Mouse (Mus musculus) gastrocnemius, adult 2 months (tissue): ENCODE measurements around the gene Adgrl1. TPM values are rescaled to one million over a fixed set of nuclear protein-coding genes. Genes with fewer than 3 reads are reported as not detected.
"Not testable (repeated sequence)": the region's sequence is repeated elsewhere in the genome, so short reads cannot be mapped to it uniquely, and the experiment has no call there.

Source experiments
- DNase-seq: peaks from one replicate; pipeline ENCODE4 v3.0.0; 2022
- H3K27ac ChIP-seq: fragments of 200-600 bp; 2 replicates; pipeline ENCODE4 v1.8.1; 2022; ENCODE audit warnings: mild to moderate bottlenecking
- H3K4me3 ChIP-seq: fragments of 200-600 bp; 2 replicates; pipeline ENCODE4 v1.8.1; 2022; ENCODE audit warnings: mild to moderate bottlenecking, moderate library complexity
- CTCF ChIP-seq: fragments of 200-600 bp; IDR thresholded peaks from 2 replicates; pipeline ENCODE4 v1.8.1; 2022; ENCODE audit warnings: antibody characterized with exemption, mild to moderate bottlenecking, moderate library complexity
- intact Hi-C: fragments of 180-260 bp; cut with DNase I; formaldehyde crosslinking; loops from one replicate; pipeline ENCODE4 v1.15.1; 2025
- total RNA-seq, 2 experiments: library from RNA; stranded (reverse); gene quantifications; 2 replicates each; pipeline ENCODE4 v1.2.3; 2021

Gene Adgrl1
- total RNA-seq, 2 experiments from 2014 or later: 14.7 to 22.5 TPM

DNA sequence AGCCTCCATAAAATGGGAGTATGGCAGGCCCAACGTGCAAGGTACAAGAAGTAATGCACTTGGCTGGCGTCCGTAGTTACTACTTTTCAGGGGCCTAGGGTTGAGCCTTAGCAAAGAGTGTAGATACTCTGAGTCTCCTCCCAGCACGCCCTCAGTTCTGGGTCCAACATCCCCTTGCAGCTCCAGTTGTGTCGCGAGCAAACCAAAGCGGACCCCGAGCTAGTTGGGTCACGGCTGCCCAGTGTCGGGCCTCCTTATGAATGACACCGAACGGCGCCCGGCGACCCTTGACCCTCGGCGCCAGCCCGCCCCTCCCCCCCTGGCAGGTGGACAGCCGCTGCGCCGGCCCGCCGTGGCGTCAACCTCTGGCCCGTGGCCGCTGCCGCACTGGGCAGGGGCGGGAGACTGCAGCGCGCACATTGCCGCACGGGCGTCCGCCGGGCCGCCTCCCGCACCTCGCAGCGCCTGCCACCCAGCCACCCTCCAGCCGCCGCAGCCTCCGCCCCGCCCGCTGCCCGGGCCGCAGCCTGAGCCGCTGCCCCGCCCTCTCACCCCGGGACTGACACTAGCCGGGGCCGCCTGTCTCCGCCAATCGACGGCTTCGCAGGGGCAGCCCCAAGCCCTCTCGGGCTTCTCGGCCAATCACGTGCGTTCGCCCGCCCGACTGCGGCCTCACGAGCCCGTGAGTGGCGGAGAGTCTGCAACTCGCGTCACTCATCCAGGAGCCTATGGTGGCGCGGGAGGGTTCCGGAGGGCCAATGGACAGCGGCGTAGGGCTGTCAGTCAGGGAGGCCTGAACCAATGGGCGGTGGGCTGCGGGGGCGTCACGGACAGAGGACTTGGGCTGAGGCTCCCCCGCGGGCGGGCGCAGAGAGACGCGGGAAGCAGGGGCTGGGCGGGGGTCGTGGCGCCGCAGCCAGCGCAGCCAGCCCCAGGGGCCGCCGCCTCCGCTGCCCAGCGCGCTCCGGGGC, 72.5 kb downstream of the Adgrl1 start, which contains the start of gene Prkaca:
Gene Prkaca, plus strand, starts transcription at position 844 of the 971 bp plus-strand sequence.
- DNase-seq: peak; percentile 100
- no peak for TF ChIP-seq CTCF
- intact Hi-C loops: no loop called here

DNA sequence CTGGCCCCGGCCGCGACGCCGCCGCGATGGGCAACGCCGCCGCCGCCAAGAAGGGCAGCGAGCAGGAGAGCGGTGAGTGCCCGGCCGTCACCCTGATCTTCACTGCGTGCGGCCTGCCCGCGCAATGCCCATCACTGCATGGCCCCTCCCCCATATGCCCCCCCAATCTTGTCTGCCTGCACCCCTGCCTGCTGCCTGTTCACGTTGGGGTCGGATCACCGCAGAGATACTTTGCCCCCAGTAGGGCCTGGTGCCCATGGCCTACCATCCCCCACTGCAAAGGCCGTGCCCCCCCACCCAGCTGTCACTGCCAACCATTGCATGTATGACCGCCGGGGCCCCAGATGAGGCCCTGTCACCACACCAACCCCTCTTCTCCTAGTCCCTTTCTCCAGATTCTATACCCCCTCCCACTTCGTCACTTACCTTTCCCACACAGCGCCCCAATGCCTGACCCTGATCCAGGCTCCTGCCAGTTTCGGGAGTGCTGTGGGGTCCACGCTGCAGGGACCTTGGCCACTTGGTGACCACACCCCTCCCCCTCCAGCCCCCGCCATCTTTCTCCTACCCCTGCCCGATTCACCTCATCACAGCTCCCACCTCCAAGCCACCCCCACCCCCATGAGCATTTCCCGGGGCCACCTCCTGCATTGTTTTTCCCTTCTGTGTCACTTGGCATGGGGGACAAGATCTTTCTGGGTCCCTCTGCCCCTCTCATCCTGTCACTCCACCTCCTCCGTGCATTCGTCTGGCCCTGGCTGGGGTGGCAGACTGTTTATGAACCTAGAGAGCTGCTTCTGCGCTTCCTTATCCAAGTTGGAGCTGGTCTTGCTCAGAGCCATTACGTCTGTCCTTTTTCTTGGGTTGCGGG, 73.5 kb downstream of the Adgrl1 start:
- peak overlapping the region; percentile 95 for H3K4me3 ChIP-seq
- peak; percentile 59 for DNase-seq
- intact Hi-C loops: no loop called here
- H3K27ac ChIP-seq: peak overlapping the region; percentile 93
- no peak for TF ChIP-seq CTCF

More for the DNA sequence above, 72.5 kb downstream of the Adgrl1 start, which contains the start of gene Prkaca:
- Histone ChIP-seq H3K27ac (peak within 1 kb of the TSS; percentile 93), H3K4me3 (peak within 1 kb of the TSS; percentile 95)

DNA sequence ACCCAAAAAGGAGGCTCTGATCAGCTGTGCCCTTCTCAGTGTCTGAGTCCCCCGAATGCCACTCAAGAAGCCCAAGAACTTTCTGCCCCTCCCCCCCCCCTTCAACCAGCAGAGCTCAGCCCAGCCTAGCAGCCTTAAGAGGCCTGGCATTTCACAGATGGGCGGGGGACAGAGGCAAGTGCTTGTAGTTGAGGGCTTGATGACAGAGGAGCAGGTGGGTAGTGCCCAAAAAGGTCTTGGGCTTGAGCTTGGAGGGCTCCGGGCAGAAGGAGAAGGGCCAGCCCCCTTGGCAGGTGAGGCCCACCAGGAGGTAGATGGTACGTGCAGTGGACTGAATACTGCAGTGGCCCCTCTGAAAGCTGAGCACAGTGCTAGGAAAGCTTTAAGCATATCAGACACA, 74.6 kb downstream of the Adgrl1 start:
- Histone ChIP-seq H3K4me3 (no peak overlapping the region; the same call in 1 of the 2 replicates), H3K27ac (peak overlapping the region; percentile 93; the same call in 1 of the 2 replicates)
- intact Hi-C loops: no loop called here
- DNase-seq: no peak
- no peak for TF ChIP-seq CTCF

DNA sequence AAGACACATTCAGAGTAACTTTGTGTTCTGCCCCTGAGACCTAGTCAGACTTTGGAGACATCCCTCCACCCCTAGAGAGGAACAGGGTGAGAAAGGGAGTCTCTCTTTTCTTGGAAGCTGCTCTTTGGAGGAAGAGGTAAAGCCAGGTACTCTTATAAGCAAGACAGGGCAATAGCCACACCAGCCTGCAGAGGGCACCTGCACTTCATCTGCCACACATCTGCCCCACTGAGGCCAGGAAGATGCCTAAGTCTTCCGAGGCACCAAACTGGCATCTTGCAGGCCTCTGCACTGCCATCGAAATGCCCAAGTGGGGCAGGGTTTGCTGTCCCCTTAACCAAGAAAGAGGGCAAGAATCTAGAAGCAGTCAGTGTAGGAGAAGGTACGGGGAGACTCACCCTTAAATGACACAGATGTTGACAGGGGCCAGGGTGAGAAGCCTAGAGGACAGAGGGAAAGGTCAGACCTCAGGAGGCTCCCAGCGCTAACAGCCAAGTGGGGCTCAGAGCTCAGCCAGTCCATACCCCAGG, 76.3 kb downstream of the Adgrl1 start:
- DNase-seq: peak; percentile 65
- Histone ChIP-seq H3K4me3 (no peak overlapping the region), H3K27ac (peak overlapping the region; percentile 92)
- TF ChIP-seq CTCF: peak; percentile 72
- intact Hi-C loops: loop anchor here (5.0 kb wide), 1 partner anchor 36 kb away; the partner anchor contains the start of gene 2210011C24Rik

DNA sequence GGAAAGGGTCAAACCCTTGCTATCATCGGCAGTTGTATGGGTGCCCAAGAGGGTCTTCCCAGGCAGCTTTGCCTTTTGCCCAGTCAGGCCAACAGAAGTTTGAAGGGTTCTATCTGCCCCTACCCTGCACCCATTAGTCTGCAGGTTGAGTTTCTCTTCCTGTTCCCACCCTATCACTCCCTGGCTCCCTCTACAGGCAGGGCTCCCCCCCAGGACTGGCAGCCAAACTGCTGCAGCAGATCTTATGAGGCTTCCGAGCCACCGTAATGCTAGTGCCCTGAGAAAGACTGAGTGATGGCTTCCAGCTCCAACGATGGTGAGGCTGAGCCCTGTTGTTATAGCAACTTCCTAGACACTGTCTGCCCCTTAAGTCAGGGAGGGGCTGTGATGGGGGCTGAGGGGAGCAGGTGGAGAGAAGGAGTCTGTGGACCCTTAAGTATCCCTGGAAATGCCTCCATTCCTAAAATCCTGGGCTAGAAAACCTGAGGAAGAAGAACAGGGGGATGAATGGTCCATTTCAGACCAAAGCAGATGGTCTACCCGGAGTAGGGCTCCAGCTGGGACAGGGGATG, 77.0 kb downstream of the Adgrl1 start:
- peak; percentile 48 for TF ChIP-seq CTCF
- Histone ChIP-seq H3K27ac (peak overlapping the region; percentile 92), H3K4me3 (no peak overlapping the region; the same call in 1 of the 2 replicates)
- DNase-seq: peak; percentile 59
- intact Hi-C loops: loop anchor here (5.0 kb wide), 1 partner anchor 35 kb away; the partner anchor contains the start of gene 2210011C24Rik

DNA sequence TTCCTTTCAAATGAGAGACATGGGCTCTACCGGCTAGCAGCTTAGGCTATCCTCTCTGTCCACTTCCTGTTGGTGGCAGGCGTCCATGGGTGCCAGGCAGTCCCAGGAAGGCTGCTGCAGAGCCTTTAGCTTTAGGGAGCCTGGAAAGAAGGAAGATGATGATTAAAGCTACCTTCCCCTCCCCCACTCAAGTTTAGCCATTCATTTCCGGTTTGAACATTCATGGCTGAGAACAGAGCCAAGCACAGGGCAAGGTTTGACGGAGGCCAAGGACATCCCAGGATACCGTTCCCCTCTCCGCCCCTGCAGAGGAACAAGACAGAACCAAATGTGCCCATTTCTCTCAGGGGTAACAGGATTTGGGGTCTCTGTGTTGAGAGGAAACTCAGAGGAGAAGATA, 77.7 kb downstream of the Adgrl1 start:
- intact Hi-C loops: loop anchor here (5.0 kb wide), 1 partner anchor 35 kb away; the partner anchor contains the start of gene 2210011C24Rik
- no peak for TF ChIP-seq CTCF
- Histone ChIP-seq H3K4me3 (peak overlapping the region; percentile 52), H3K27ac (peak overlapping the region; percentile 92)
- DNase-seq: peak; percentile 34

DNA sequence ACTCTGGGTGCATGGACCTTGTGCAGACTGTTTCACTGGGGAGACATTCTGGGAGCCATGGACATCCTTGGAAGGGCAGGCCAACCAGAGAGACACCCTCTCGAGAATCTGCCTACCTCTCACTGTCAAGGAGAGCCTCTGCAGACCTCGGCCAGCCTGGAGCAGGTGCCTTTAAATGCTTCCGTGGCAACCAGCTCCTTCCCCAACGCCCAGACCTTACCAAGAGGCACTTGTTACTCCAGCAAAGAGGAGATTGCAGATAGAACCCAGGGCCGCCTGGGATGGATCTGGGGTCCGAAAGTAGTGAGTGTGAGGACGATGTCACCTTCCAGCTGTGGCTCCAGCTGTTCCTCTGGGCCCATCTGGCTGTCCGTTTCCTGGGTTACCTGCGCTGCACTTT, 78.3 kb downstream of the Adgrl1 start:
- peak; percentile 20 for DNase-seq
- intact Hi-C loops: loop anchor here (5.0 kb wide), 1 partner anchor 34 kb away; the partner anchor contains the start of gene 2210011C24Rik
- peak overlapping the region; percentile 92 for H3K27ac ChIP-seq
- no peak for TF ChIP-seq CTCF
- peak overlapping the region; percentile 52 for H3K4me3 ChIP-seq

DNA sequence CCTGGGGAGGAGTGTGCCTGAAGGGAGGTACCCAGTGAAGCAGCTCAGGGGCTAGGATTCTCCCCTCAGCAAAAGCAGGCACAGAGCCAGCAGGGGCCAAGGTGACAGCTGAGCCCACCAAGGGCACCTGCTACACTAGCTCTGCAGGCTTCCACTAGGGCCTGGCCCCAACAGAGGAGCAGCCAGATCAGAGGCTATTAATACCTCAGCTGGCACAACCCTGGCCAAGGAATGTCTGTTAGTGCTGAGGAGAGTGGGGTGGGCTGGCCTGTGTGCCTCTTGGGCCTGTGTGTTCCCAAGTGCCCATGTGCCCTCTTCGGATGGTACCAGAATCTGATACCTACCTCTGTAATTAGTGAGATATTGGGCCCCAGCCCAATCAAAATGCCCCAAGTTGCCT, 80.3 kb downstream of the Adgrl1 start:
- Histone ChIP-seq H3K27ac (peak overlapping the region; percentile 92), H3K4me3 (peak overlapping the region; percentile 21)
- DNase-seq: peak; percentile 86
- intact Hi-C loops: loop anchor here (1.0 to 2.0 kb wide), 2 partner anchors 15 to 16 kb away; no protein-coding TSS in a partner anchor
- TF ChIP-seq CTCF: no peak

DNA sequence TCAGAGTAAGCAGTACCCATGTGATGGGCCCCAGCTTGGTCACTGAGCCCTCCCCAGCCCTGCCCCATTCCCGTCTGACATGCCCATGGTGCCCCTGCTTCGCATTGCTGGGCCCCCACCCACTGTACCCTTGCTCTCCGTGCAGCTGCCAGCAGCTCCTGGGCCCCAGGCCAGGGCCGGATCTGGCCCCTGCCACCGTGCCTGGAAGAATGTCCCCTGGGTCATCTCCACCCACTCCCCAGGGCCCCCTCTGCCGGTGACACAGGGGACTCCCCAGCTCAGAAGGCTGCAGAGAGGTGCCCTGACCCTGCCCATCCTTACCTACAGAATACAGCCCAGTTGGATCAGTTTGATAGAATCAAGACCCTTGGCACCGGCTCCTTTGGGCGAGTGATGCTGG, 80.9 kb downstream of the Adgrl1 start:
- DNase-seq: peak; percentile 91
- peak overlapping the region; percentile 92 for H3K27ac ChIP-seq
- peak; percentile 66 for TF ChIP-seq CTCF
- H3K4me3 ChIP-seq: peak overlapping the region; percentile 21; the same call in 1 of the 2 replicates
- intact Hi-C loops: loop anchor here (1.0 to 2.0 kb wide), 2 partner anchors 14 to 17 kb away; no protein-coding TSS in a partner anchor

DNA sequence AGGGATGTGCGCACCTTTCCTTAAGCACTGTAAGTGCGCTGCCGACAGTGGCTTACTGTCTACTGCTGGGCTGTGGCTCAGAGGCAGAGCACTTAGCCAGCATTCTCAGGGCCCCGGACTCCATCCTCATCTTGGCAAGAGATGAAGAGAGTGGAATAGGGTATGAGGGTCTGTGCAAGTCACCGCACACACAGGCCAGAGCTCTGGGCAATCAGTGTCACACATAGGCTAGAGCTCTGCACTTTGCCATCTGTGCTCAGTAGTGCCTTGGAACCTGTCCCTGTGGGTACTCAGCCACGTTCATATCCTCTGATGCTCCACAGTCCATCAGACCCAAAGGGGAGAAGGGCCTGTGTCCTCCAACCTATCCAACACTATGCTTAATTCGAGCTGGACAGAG, 81.6 kb downstream of the Adgrl1 start:
- no peak for TF ChIP-seq CTCF
- peak overlapping the region; percentile 92 for H3K27ac ChIP-seq
- H3K4me3 ChIP-seq: no peak overlapping the region
- intact Hi-C loops: loop anchor here (2.0 kb wide), 1 partner anchor 13 kb away; no protein-coding TSS in a partner anchor
- DNase-seq: no peak

DNA sequence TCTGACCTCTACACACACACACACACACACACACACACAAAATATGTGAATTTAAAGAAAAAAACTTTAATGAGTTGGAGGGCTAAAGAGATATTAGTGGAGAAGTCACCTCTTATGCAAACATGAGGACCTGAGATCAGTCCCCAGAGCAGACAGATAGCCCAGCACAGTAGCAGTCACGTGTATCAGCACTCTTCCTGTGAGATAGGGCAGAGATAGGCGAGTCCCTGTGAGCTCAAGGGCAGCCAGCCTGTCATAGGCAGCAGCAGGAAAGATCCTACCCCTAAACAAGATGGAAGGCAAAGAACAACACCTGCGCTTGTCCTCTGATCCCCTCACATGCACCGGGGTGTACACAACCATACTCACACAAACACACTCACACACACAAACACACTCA, 82.5 kb downstream of the Adgrl1 start:
- no peak overlapping the region for H3K27ac ChIP-seq
- intact Hi-C loops: no loop called here
- DNase-seq: no peak
- no peak for TF ChIP-seq CTCF
- H3K4me3 ChIP-seq: no peak overlapping the region

DNA sequence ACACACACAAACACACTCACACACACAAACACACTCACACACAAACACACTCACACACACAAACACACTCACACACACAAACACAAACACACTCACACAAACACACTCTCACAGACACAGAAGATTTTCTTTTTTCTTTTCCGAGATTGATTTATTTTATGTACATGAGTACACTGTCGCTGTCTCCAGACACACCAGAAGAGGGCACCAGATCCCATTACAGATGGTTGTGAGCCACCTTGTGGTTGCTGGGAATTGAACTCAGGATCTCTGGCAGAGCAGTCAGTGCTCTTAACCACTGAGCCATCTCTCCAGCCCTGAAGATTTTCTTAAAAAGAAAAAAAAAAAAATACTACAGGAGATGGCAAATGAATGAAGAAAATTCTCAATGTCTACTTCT, 83.3 kb downstream of the Adgrl1 start:
- peak; percentile 31; the same call in 1 of the 2 replicates for TF ChIP-seq CTCF
- intact Hi-C loops, H3K27ac ChIP-seq, H3K4me3 ChIP-seq, DNase-seq: not testable (repeated sequence)
